Mouse (Mus musculus): ENCODE measurements at regions not wholly inside any gene's neighbourhood (a gene's known extent, or its start where the extent isn't known, plus 50 kb on each side); places are given as distances from the start of the nearest gene placed in this dataset.
"Not testable (repeated sequence)": the region's sequence is repeated elsewhere in the genome, so short reads cannot be mapped to it uniquely, and the experiment has no call there.

DNA sequence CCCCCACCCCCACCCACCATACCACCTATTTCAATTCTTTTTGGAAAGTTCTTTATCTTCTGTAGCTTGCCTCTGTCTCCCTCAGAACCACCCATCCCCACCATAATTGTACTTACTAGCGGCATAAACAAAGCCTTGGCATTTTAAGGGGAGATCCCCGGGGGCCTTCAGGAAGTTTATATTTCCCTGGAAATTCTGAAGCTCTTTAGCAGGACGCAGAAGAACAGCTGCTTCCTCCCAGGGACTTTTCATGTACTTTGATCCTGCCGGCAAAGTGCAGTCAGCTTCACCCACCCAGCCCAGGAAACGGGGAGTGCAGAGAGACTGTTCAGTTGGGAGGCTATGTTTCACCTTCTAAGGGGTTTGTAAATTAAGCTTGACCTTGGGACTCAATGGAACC, 545.6 kb upstream of the Tbl1xr1 start:
- no peak for DNase-seq

DNA sequence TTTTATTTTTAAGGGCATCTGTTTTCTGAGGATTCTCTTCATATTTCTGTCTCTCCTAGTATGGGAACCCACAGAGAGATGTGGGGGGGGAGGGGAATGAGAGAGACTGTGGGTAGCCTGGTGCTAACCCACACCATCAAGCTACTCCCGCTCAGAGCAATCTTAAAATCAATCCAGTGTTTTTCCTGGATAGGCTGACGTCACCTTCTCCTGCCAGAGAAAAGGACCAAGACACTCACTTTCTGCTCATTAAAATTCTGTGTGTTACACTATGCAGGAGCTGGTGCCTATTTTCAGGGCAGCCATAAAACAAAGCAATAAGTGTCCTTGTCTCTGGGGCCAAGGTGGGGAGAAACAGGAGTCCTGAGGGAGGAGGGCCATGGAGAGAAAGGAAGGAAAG, 537.3 kb upstream of the Tbl1xr1 start:
- no peak for DNase-seq

DNA sequence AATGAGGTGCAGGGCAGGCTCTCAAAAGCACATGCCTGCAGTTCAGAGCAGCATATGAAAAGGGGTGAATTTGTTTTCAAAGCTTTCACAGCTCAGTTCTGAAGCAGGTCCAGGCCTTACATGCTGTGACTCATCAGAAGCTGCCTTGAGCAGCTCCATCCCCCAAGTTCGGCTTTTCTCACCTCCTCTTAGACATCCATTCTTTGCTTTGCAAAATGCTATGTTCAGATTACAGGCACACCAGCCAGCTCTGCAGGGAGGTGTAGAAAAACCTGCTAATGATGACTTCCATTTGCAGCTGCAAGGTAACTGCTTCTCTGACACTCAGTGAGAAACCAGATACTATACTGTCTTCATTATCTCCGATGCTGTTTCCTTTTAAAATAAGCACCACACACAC, 532.0 kb upstream of the Tbl1xr1 start:
- DNase-seq = no peak

DNA sequence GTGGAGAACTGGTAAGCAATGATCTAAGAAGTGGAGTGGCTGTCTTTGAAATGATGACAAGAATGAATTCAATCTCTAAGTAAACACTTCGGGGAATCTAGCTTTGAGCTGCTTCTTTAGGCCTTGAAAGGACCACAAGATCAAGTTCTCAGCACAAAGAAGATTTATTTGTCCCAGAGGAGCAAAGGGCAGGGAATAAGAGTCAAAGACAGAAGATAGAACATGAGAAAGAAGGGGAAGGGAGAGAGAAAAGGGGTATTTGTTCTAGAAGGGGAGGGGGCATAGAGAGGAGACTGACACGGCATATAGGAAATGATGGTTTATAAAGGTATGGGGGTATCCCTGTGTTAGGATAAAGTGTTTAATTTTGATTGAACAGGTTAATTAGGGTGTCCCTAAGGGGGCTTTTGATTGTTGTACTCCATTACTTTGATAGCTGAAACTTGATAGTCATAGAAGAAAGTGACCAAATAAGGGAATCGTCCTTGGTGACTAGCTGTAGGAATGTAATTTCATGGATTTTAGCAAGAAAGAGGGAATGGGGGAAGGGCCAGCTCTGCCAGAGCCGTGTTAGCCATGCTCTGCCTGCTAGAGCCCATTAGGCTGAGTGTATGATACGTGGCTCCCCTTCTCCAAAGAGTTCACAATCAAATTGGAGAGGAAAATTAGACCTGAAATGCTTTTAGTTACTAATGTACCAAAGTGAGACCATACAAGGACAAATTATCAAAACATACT, 531.1 kb upstream of the Tbl1xr1 start:
- DNase-seq = no peak

GRCm38 (mm10) chr3:21546411-21546810, 530.0 kb upstream of the Tbl1xr1 start:
- DNase-seq = no peak

GRCm38 (mm10) chr3:21549671-21550070, 526.8 kb upstream of the Tbl1xr1 start:
- no peak for DNase-seq

- no peak for DNase-seq
Measured at GRCm38 (mm10) chr3:21553159-21553758, 523.2 kb upstream of the Tbl1xr1 start.

GRCm38 (mm10) chr3:21553859-21554258, 522.6 kb upstream of the Tbl1xr1 start:
- DNase-seq = no peak

DNA sequence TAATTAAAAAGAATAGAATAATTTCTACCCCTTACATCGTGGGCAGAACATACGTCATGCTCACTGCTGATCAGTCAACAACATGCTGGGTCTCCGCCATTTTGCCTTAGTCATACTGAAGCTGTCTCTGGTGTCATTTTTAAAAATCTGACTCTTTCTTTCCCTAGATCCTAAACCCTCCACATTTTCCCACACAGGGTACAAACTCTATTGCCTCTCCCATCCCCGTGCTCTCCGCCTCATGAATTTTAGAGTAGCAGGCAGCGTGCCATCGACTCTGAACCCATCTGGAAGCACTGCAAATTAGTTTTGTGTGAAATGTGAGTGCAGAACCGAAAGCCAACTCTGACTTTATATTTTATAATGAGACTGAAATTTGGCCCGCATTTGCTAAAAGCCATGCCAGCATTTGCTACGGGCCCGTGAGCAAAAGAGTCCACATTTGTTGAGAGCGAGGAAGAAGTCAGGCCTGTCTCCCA, 518.5 kb upstream of the Tbl1xr1 start:
- DNase-seq = peak; percentile 17

GRCm38 (mm10) chr3:21562771-21563312, 513.6 kb upstream of the Tbl1xr1 start:
- DNase-seq = no peak

- DNase-seq = no peak
Measured at GRCm38 (mm10) chr3:21563454-21563853, 513.0 kb upstream of the Tbl1xr1 start.

GRCm38 (mm10) chr3:21564211-21564781, 512.2 kb upstream of the Tbl1xr1 start:
- no peak for DNase-seq

DNA sequence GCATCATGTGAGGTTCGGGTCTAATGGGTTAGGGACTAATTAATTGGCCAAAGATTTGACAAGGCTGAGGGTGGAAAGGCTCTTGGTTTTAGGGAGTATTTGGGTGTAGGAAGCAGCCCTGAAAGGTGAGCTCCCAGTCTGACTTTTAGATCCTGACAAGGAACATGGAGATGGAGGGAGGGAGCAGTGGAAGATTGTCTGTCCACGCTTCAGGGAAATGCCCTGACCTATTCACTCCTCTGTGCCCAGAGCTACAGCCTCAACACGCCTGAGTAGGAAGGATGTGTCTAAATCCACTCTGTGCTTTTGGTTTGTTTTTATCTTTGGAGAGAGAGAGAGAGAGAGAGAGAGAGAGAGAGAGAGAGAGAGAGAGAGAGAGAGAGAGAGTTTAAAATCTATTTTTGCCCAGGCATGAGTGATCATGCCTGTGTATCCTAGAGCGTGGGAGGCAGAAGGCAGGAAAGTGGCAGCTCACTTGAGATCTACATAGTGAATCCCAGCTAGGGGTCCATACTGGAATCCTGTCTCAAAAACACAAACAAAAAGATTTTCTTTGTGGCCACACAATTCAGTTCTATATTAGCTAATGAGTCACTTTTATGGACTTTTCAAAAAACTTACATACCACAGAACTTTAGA, 511.5 kb upstream of the Tbl1xr1 start:
- DNase-seq = no peak

DNA sequence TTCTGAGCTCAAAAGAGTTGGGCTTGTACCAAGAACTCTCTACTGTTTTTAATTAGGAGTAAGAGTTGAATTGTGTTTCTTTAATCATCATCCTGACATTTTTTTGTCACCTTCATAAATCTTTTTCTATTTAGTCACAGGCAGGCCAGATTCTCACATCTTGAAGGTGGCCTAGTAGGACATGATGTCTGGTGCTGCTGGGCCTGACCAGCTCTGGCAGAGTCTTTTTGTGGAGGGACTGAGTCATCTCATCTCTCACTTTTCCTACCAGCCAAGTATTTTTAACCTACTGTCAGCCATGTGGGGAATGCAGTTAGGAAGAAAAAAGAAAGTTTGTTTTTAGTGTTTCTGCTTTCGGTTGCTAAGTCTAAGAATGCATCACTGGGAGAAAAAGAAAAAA, 506.7 kb upstream of the Tbl1xr1 start:
- DNase-seq = no peak

DNA sequence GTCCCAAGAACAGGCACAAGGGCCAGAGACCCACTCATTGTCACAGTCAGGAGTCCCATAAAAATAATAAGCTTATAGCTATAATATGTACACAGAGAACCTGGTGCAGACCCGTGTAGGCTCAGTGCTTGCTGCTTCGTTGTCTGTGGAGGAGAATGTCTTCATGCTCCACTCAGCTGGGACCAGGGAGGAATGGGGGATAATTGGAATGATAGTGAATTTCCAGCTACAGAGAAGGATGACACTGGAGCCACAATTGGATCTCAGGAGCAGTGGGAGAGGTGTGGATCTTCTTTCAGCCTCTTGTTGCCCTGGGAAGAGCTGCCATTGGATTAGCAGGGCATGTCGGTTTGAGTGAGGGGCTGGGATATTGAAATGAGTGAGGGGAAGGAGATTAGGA, 497.8 kb upstream of the Tbl1xr1 start:
- no peak for DNase-seq

DNA sequence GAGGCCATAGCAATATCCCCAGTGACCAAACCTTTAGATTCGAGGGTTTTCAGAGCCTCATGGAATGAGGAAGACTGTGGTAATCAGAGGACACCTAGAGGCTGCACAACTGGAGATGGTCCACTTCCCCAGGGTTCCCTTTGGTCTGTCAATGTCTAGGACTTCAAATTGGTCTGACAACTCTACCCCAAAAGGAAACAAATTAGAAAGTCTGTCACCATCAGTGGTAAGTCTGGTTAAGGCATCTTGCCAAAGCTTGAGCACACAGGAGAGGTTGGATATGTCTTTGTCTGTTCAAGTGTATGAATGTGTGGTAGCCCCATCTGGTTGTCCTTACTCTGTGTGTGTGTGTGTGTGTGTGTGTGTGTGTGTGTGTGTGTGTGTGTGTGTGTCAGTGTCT, 494.3 kb upstream of the Tbl1xr1 start:
- no peak for DNase-seq

DNA sequence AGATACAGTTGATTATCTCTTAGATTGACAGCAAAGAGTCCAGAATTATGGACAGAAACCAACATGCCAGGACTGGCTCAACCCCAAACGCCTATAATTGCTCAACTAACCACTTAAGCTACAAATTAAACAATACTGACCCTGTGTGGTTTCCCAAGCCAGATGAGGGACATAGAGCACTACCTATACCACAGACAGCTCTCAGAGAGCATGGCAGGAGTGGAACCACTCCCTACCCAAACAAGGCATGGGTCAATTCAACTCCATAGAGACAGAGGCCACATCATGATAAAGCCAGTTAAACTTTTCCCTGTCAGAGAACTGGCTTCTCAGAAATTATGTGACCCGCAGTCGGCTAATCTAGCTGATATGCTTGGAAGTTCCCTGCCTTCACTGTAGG, 490.7 kb upstream of the Tbl1xr1 start:
- DNase-seq = no peak

DNA sequence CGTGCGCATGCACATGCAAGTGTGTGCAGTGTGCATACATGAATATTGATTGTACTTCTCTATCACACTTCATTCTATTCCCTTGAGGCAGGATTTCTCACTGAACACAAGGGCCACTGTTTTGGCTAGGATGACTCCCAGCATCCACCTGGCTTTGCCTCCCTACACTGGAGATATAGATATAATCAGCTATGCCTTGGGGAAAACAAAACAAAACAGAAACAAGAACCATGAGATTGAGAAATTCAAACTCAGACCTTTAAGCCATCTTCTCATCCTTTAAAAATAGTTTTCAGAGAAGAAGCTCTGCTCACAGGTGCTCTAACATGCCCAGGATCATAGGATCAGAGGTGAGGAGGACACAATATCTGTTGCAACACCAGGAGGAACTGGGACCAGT, 469.6 kb upstream of the Tbl1xr1 start:
- no peak for DNase-seq

DNA sequence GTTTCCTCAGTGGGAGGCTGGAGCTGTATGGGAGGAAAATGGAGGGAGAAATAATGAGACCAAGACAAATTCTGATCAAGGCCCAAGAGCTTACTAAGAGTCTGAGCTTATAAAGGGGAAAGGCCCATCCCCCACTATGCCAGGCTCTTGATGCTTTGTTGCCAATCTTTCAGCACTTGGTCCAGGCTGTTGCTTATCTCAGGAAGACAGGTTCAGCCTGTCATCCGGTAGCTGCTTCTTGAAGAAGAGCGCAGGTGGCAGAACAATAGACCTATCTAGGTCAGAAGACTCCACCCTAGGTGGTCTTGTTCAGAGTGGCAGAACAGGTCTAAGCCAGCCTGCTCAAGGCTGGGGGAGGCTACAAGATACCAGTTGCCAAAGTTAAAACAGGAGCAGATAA, 466.2 kb upstream of the Tbl1xr1 start:
- DNase-seq = no peak

DNA sequence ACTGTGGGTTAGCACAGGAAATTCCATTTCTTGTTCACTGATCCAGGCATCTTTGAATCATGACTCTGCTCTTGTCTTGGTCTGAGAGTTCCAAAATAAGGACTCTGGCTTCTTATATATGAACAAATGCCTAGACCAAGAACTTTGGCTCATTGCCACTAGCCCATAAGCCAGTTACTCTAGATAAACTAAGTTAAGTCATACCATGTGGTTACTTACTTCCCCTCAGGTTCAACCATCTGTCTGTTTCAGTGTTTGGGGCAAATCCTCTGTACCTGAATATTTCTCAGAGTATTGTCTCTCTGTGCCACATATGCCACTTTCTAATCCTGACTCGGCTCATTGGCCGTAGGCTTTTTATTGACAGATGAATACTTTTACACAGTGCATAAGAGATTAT, 454.7 kb upstream of the Tbl1xr1 start:
- DNase-seq = no peak

DNA sequence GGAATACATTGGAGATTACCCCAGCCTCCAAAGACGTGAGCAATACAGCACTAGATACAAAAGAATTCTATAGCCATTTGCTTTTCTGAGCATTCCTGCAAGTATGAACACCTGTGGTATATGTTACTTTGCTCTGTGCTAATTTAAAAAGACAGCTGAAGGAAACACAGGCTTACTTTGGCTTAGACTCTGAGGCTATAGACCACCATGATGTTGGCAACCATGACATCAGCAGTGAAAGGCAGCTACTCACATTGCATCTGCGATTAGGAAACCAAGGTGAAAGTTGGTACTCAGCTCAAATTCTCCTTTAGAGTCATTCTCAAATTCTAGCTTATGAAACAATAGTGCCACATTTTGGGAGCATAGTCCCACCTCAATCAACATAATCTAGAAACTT, 451.4 kb upstream of the Tbl1xr1 start:
- DNase-seq = no peak

DNA sequence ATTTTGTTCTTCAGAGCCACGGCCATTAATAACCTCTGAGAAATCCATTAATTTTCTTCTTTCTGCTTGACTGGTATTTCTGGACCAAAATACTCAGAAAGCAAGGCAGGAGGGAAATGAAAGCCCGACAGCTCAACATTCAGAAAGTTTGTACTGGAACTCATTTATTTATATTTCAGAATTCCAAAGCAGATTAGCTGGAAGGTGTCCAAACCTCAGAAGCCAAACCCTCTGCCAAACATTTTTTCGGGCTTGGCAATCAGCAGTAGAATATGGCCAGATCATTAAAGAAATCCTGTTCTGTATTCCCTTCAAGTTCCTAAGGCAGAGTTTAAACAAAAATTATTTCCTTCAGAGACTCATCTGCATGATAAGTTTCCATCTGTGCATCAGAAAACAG, 450.4 kb upstream of the Tbl1xr1 start:
- no peak for DNase-seq

DNA sequence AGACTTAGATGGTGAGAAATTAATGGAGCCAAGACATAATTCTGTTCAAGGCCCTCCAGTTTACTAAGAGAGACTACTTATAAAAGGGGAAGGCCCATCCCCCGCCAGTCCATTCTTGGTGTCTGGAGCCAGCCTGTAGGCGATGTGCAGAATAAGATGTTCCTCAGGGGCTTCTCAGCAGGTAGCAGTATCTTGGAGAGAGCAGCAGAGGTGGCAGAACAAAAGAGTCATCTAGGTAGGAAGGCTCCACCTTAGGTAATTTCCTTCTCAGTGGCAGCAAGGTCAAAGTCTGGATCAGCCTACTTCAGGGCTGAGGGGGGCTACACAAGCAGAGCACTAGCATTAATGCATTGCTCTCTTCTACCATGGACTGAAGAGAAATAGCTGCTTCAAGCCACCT, 449.4 kb upstream of the Tbl1xr1 start:
- DNase-seq = not testable (repeated sequence)
